Comparison of ENCODE assay signal across 7 mouse cellular contexts in the genomic region with DNA sequence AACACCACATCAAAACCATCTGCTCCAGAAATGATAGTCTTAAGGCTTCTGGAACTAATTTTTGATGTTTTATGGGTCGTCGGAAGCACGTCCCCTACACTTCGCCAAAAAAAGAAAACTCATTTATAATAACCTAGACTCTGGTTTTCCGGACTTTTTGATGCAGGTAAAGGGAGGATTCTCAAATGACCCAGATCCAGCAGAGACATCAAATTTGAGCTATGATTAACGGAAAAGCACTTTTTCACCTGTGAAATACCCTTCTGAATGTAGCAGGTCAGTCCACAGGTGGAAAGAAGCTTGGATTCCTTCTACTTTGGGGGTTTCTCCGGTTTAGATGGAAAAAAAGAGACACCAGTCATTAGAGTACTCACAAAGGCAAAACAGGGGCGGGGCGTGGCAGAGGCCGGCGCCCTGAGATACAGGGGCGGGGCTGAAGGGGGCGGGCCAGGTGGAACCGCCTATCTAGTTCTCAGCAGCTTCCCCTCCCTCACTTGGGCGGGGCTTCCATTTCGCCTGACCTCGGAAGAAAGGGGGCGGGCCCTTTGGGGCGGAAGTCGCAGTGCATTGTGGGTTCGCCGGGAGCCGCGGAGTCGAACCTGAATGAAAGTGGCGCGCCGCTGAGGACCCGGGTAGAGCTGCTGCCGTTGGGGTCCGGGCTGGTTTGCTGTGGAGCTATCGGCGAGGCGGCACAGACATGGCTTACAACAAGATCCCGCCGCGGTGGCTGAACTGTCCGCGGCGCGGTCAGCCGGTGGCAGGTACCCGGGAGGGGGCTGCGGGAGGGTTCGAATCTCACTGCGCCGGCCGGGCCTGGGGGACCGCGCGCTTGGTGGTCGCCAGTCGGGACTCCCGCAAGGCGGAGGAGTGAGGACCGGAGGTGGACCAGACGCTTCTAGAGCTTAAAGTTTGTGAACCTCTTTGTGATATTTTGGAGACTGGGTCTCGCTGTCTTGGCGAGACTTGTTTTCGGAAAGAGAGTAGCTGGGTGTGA. TPM values are rescaled to one million over a fixed set of nuclear protein-coding genes. Genes with fewer than 3 reads are reported as not detected.
DNase-seq lines count a peak whose midpoint lies in the region; ATAC-seq lines count a peak whose summit lies in the region.

A gene (plus strand): TSS at position 548 of the 994 bp plus-strand sequence.

- H3K9ac ChIP-seq in embryonic facial prominence, embryonic 12.5 days, result peak within 1 kb of the TSS; percentile 81
- peak within 1 kb of the TSS; percentile 67 for H3K9ac ChIP-seq in limb, embryonic 11.5 days (ENCODE audit: low read length)
- H3K9ac ChIP-seq in midbrain, embryonic 14.5 days (replicated peaks; ENCODE audit: low read length), result peak within 1 kb of the TSS; percentile 71

- WGBS in embryonic facial prominence, embryonic 12.5 days, result 3% methylated on average over 60 of the region's 60 CpGs
- 3% methylated on average over 59 of the region's 60 CpGs for WGBS in limb, embryonic 11.5 days
- 4% methylated on average over 60 of the region's 60 CpGs for WGBS in midbrain, embryonic 14.5 days

- no peaks in the 10 kb centered on the region for H3K36me3 ChIP-seq in embryonic facial prominence, embryonic 12.5 days
- H3K36me3 ChIP-seq in limb, embryonic 11.5 days (ENCODE audit: control insufficient read depth, insufficient read depth, low read length), result no peaks in the 10 kb centered on the region; the same call in 1 of the 2 replicates
- H3K36me3 ChIP-seq in midbrain, embryonic 14.5 days (ENCODE audit: control insufficient read depth, insufficient read depth, low read length), result no peaks in the 10 kb centered on the region

- H3K4me3 ChIP-seq in embryonic facial prominence, embryonic 12.5 days, result peak within 1 kb of the TSS; percentile 89
- peak within 1 kb of the TSS; percentile 64 for H3K4me3 ChIP-seq in limb, embryonic 11.5 days (ENCODE audit: low read depth, low read length)
- peak within 1 kb of the TSS; percentile 77 for H3K4me3 ChIP-seq in midbrain, embryonic 14.5 days (replicated peaks; ENCODE audit: low read depth, low read length)

- no peaks in the 10 kb centered on the region for H3K27me3 ChIP-seq in embryonic facial prominence, embryonic 12.5 days
- no peaks in the 10 kb centered on the region for H3K27me3 ChIP-seq in limb, embryonic 11.5 days (ENCODE audit: control insufficient read depth, insufficient read depth, low read length)
- no peaks in the 10 kb centered on the region for H3K27me3 ChIP-seq in midbrain, embryonic 14.5 days (ENCODE audit: control insufficient read depth, insufficient read depth, low read length)

- H3K9me3 ChIP-seq in embryonic facial prominence, embryonic 12.5 days, result no peaks in the 10 kb centered on the region
- no peaks in the 10 kb centered on the region for H3K9me3 ChIP-seq in limb, embryonic 11.5 days (ENCODE audit: control insufficient read depth, low read length)
- no peaks in the 10 kb centered on the region for H3K9me3 ChIP-seq in midbrain, embryonic 14.5 days (ENCODE audit: control insufficient read depth, low read length)

- 0 out of 2 replicates have a peak, but pooled peaks cover 6% of the 10 kb centered on the region for H3K4me1 ChIP-seq in embryonic facial prominence, embryonic 12.5 days
- H3K4me1 ChIP-seq in limb, embryonic 11.5 days (ENCODE audit: control insufficient read depth, insufficient read depth, low read length), result 0 out of 2 replicates have a peak, but pooled peaks cover 4% of the 10 kb centered on the region
- H3K4me1 ChIP-seq in midbrain, embryonic 14.5 days (ENCODE audit: control insufficient read depth, insufficient read depth, low read length), result peaks cover 5% of the 10 kb centered on the region; the same call in 1 of the 2 replicates

- ATAC-seq in embryonic facial prominence, embryonic 12.5 days (ENCODE audit: insufficient number of reproducible peaks, insufficient read depth, low FRiP score, low TSS enrichment), result peak; percentile 92
- ATAC-seq in limb, embryonic 11.5 days (ENCODE audit: insufficient number of reproducible peaks, low FRiP score, low TSS enrichment, low read depth), result peak; percentile 93
- peak; percentile 95 for ATAC-seq in midbrain, embryonic 14.5 days (ENCODE audit: low FRiP score, low TSS enrichment)

- 0 out of 2 replicates have a peak within 1 kb of the TSS, but pooled peaks have one; percentile 54 for H3K27ac ChIP-seq in embryonic facial prominence, embryonic 12.5 days
- H3K27ac ChIP-seq in limb, embryonic 11.5 days (replicated peaks; ENCODE audit: low read depth, low read length), result no peak within 1 kb of the TSS
- peak within 1 kb of the TSS; percentile 73; the same call in 1 of the 2 replicates for H3K27ac ChIP-seq in midbrain, embryonic 14.5 days (replicated peaks; ENCODE audit: low read depth, low read length)

- H3K4me2 ChIP-seq in embryonic facial prominence, embryonic 12.5 days (replicated peaks), result peak within 1 kb of the TSS; percentile 84
- H3K4me2 ChIP-seq in limb, embryonic 11.5 days (ENCODE audit: low read depth, severe bottlenecking), result peak within 1 kb of the TSS; percentile 77
- H3K4me2 ChIP-seq in midbrain, embryonic 14.5 days (ENCODE audit: low read length), result peak within 1 kb of the TSS; percentile 85

- DNase-seq in adrenal gland, postnatal 25 days, result peak; percentile 96
- DNase-seq in heart, adult 11 months, result peak; percentile 99
- DNase-seq in kidney, adult 18-20 months, result peak; percentile 98
- DNase-seq in limb, embryonic 11.5 days (ENCODE audit: low spot score), result peak; percentile 98
- peak; percentile 97 for DNase-seq in midbrain, embryonic 14.5 days
- peak; percentile 96 to 99 for DNase-seq in spleen, adult 18-20 months

RNA-seq across cellular contexts. Expression of the gene that starts here (rescaled TPM):
- 29.7 and 35.1 TPM in 2 replicates for total RNA-seq in adrenal gland, postnatal 25 days (2021)
- 32.0 and 33.4 TPM in 2 replicates for polyA plus RNA-seq in embryonic facial prominence, embryonic 12.5 days (2016; fragmentation: Nextera tagmentation; extraction: Ambion mirVana)
- polyA plus RNA-seq in limb, embryonic 11.5 days (2014; fragmentation: Nextera tagmentation; extraction: Ambion mirVana), result 34.5 and 35.1 TPM in 2 replicates
- polyA plus RNA-seq in midbrain, embryonic 14.5 days (2014; fragmentation: Nextera tagmentation; extraction: Ambion mirVana), result 23.9 and 30.5 TPM in 2 replicates
